Mouse (Mus musculus) kidney, postnatal 4 days (tissue): ENCODE measurements around the gene Gm45261.

ENCODE experiments used
- DNase-seq, 2 experiments: peaks; one replicate each; pipeline ENCODE4 v3.0.0; 2021; ENCODE audit warnings: mixed read lengths in 2 of 2

The Gm45261 gene

DNA sequence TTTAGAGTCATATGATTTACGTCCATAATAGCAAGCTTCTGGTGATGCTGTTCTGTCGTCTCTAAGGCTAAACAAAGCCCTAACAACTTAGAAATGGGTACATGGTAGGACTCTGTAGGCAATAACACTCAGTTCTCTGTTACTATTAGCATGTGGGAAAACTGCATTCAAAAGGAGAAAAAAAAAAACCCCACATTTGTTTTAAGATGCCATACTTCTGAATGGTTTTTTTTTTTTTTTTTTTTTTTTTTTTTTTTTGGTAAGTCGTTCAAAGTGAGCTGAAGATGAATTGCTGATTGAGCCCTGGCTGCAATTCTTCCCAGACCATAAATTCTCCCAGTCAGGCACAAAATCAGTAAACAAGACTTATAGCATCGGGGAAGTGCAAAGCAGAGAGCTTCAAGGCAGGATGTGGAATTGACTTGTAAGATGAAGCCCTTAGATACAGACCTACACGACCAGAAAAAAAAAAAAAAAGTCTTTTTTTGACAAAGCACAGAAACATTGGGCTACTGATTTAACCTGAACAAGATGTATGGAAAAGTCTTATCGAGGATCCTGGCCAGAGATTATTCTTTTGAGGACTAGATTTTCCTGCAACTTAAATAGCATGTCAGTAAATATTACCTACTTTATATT is 51.7 kb downstream of the Gm45261 start:
- no peak for DNase-seq

DNA sequence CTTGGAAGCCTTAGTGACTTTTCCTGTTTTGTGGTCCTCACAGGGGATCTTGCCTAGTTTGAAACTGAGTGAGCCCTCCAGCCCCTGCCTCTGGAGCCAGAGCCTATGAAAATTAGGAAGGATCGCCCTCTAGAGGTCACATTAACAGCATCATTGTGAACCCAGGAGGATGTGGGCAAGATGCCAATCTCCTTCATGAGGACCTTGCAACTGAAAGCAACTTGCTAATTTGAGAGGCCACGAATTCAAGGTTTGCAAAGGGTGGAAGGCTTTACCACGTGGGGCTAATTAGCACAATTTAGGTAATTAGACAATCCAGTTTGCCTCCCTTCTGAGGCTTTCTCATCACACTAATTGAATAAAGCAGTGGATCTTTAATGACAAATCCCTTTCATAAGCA is 52.7 kb downstream of the Gm45261 start:
- peak; percentile 61 to 75 for DNase-seq

DNA sequence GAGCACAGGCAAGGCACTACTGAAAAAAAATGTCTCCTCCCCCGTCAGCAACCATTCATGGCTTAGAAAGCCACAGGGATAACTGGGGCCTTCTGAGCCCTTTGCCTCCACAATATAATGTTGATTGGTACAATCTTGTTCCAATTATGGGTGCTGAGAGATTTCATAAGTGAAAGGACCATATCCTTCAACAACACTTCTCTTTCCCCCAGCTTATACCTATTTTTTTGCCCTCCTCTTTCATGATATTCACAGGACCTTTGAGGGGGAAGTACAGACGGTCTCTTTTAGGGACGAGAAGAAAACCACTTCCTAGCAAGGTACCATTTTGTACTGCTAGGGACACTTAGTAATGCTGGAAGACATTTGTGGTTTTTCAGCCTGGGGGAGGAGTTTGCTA is 57.1 kb downstream of the Gm45261 start:
- DNase-seq, result no peak

DNA sequence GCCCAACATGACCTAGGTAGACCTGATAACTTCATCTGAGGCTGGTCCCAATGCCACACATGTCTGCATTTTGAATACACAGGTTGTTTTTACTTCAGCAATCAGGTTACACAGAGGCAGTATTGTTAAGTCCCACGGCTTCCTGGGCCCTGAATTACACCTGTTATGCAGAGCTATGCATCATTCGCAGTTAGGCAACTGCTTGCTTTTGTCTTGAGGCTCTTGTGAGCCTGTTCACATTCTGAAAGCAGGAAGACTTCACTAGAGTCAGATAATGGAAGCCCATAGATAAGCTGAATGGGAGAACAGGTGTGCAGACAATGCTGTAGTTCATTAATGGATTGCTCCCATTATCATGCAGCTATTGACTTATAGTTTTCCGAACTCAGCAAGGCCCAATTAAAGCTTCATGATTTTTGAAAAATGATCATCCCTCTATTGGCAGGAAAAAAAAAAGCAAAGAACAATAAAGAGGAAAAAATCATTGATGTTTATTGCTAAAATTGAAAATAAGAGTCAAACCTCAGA is 57.8 kb downstream of the Gm45261 start:
- DNase-seq, result no peak

DNA sequence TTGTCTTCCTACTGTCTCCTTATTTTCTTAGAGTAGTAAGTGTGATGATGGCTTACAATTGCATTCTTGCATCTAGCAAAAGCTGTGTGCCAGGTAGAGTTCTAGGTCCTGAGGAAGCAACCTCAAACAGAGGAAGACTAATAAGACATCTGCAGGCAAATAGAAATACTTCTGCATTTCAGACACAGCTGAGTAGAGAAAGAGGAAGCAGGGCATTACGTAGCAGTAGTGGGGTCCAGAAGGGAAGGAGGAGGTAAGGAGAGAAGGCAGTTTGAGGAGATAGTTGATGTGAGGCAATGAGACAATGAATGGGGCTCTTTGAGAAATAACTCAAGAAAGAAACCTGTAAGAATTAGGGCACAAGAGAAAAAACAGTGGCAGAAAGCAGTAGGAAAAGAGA is 59.3 kb downstream of the Gm45261 start:
- DNase-seq, result no peak
